Mouse (Mus musculus) A20 (cell line): Measurements from ENCODE around the gene Bex3.

ENCODE experiments used
- DNase-seq: peaks from one replicate; pipeline ENCODE4 v3.0.0-alpha.2; 2011; ENCODE audit warnings: low read depth, low spot score

Gene Bex3

GRCm38 (mm10) chrX:136313792-136314564 is 43.9 kb downstream of the Bex3 start:
- no peak for DNase-seq

- no peak for DNase-seq
Observed at GRCm38 (mm10) chrX:136319953-136320352, 49.9 kb downstream of the Bex3 start.
